Mouse (Mus musculus): ENCODE results near the gene Cdkn2b.

Gene Cdkn2b

GRCm38 (mm10) chr4:89310491-89311254 is at the start of gene Cdkn2b:
Gene Cdkn2b, minus strand, starts transcription at chr4:89311039.
- DNase-seq (ENCODE audit: low read depth), result peak; percentile 98

GRCm38 (mm10) chr4:89360349-89360748 is 49.5 kb upstream of the Cdkn2b start:
- no peak for DNase-seq (ENCODE audit: low read depth)

- peak; percentile 58 for DNase-seq (ENCODE audit: low read depth)
These were observed 48.7 kb upstream of the Cdkn2b start for GRCm38 (mm10) chr4:89359506-89359905.

- peak; percentile 71 for DNase-seq (ENCODE audit: low read depth)
These were observed 43.1 kb upstream of the Cdkn2b start for GRCm38 (mm10) chr4:89353935-89354334.

- no peak for DNase-seq (ENCODE audit: low read depth)
These were observed 42.3 kb upstream of the Cdkn2b start for GRCm38 (mm10) chr4:89353071-89353582.

- DNase-seq (ENCODE audit: low read depth), result peak; percentile 95
These were observed 40.6 kb upstream of the Cdkn2b start for GRCm38 (mm10) chr4:89351474-89351873.

GRCm38 (mm10) chr4:89350938-89351451 is 40.2 kb upstream of the Cdkn2b start:
- no peak for DNase-seq (ENCODE audit: low read depth)

GRCm38 (mm10) chr4:89350391-89350790 is 39.6 kb upstream of the Cdkn2b start:
- DNase-seq (ENCODE audit: low read depth), result no peak

- no peak for DNase-seq (ENCODE audit: low read depth)
These were observed 38.0 kb upstream of the Cdkn2b start for GRCm38 (mm10) chr4:89348842-89349241.

- DNase-seq (ENCODE audit: low read depth), result no peak
These were observed 2.6 kb upstream of the Cdkn2b start for GRCm38 (mm10) chr4:89313461-89313860.

GRCm38 (mm10) chr4:89309996-89310395 is 843 bp downstream of the Cdkn2b start:
- DNase-seq (ENCODE audit: low read depth), result no peak

- DNase-seq (ENCODE audit: low read depth), result no peak
These were observed 2.8 kb downstream of the Cdkn2b start for GRCm38 (mm10) chr4:89308001-89308400.

GRCm38 (mm10) chr4:89306798-89307365 is 4.0 kb downstream of the Cdkn2b start:
- no peak for DNase-seq (ENCODE audit: low read depth)

GRCm38 (mm10) chr4:89305691-89306090 is 5.1 kb downstream of the Cdkn2b start:
- no peak for DNase-seq (ENCODE audit: low read depth)

- DNase-seq (ENCODE audit: low read depth), result no peak
These were observed 7.4 kb downstream of the Cdkn2b start for GRCm38 (mm10) chr4:89303281-89303995.

- DNase-seq (ENCODE audit: low read depth), result no peak
These were observed 8.7 kb downstream of the Cdkn2b start for GRCm38 (mm10) chr4:89302129-89302528.

- DNase-seq (ENCODE audit: low read depth), result no peak
These were observed 11.1 kb downstream of the Cdkn2b start for GRCm38 (mm10) chr4:89299721-89300120.

GRCm38 (mm10) chr4:89295441-89296220 is 15.2 kb downstream of the Cdkn2b start:
- DNase-seq (ENCODE audit: low read depth), result no peak

- no peak for DNase-seq (ENCODE audit: low read depth)
These were observed 16.1 kb downstream of the Cdkn2b start, which contains the start of gene Cdkn2a for GRCm38 (mm10) chr4:89294486-89295440. Gene Cdkn2a, minus strand, starts transcription at chr4:89294653.

- DNase-seq (ENCODE audit: low read depth), result no peak
These were observed 16.8 kb downstream of the Cdkn2b start for GRCm38 (mm10) chr4:89294091-89294485.

- no peak for DNase-seq (ENCODE audit: low read depth)
These were observed 17.3 kb downstream of the Cdkn2b start for GRCm38 (mm10) chr4:89293516-89293915.
